Mouse (Mus musculus): ENCODE measurements around the gene 1700037H04Rik.
A peak's percentile ranks its signal among the peaks of the same experiment; 100 is the strongest.
"Not testable (repeated sequence)": the region's sequence is repeated elsewhere in the genome, so short reads cannot be mapped to it uniquely, and the experiment has no call there.

The 1700037H04Rik gene

DNA sequence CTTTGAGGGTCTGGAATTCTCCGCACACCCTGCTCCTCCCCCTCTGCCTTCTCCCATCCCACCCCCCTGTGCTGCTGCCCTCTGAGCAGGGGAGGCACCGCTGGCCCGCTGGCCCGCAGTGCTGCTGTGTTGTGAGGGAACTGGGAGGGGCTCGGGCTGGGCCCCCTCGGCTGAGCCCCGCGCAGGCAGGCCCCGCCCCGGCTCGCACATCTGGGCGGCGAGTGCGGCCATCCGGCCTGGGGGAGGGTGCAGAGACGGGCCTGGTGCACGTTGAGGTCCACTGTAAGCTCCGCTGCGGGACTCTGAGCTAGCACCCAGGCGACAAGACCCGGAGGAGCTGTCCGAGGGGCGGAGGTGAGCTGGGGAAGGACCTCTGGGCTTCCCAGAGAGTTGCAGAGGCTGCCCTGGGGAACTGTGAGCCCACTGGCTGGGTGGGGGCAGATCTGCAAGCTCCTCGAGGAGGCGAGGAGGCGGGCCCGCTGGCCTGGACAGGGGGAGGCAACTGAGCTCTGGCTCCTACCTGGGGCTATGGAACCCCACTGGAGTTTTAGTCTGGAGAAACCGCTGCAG, 32.6 kb downstream of the 1700037H04Rik start, which contains the start of gene Hspa12b:
Hspa12b (plus strand) TSS at position 120 of the 570 bp plus-strand sequence.
- DNase-seq (ENCODE audit: low read depth): no peak

DNA sequence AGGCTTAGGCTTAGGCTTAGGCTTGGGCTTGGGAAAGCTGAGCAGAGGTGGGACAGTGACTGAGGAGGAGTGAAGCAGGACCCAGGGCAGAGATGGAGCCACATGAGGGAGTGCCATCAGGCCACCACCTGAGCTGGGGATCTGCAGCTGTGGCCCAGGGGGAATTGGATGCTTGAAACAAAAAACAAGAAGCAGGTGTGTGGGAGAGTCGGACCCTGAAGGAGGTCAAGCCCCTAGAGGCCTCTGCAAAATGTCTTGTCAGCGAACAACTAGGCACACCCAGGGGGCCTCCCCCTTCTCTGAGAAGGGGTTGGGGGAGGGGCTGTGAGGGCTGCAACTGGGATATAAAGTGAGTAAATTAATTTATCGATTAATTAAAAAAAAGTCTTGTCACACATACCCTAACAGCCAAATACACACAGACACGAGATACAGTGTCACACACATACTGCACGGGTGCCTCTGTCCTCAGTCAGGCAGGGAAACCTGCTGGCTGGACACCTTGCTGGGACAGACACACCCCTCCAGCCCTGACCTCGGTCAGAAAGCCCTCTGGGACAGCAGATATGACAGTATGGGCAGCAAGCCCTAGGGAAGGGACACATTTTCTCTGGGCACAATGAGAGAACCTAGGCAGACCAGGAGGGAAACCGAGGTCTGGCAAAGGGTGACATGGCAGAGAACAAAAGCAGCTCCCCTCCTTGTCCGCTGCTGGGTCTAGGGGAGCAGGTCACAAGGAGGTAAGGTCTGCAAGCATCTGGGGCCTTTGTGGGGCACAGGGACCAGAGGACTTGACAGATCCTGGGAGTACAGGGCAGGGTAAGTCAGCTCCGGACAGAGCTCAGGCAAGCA, 33.7 kb downstream of the 1700037H04Rik start:
- no peak for DNase-seq (ENCODE audit: low read depth)

DNA sequence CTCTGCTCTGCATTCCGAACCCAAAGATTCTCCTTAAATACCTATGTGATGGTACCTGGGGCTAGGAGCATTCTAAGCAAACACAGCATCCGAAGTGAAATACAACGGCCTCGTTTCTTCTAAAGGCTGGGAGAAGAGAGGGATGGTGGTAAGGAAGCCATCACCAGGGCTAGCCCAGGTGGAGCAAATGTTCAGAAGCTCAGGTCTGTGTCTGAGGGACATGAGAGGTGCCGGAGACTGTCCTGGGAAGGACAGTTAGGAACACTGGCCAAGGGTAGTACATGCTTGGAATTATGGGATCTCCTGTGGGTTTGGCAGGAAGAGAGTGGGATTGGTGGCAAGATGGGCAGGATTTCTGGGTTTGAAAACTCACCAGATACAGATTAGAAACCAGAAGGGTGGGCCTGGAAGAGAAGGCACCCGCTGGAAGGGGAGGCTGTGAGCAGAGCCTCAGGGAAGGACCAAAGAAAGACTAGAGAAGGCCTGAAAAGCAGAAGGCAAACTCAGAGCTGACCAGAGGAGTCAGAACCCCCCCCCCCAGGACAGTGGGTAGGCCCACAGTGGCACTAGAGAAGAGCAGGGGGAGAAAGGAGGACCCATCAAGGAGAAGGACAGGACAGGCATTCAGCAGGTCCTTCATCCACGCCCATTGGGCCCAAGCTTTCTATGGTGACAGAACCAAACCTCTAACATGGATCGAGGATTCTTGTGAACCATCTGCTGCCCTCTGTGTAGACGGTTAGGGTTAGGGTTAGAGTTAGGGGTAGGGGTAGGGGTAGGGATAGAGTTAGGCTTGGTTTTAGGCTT, 34.5 kb downstream of the 1700037H04Rik start:
- no peak for DNase-seq (ENCODE audit: low read depth)

- peak; percentile 54 for DNase-seq (ENCODE audit: low read depth)
These were observed 35.7 kb downstream of the 1700037H04Rik start for GRCm38 (mm10) chr2:131124166-131124565.

GRCm38 (mm10) chr2:131118968-131119574, 40.8 kb downstream of the 1700037H04Rik start:
- DNase-seq (ENCODE audit: low read depth): no peak

- peak; percentile 33 for DNase-seq (ENCODE audit: low read depth)
These were observed 53.9 kb downstream of the 1700037H04Rik start for GRCm38 (mm10) chr2:131105989-131106388.

DNA sequence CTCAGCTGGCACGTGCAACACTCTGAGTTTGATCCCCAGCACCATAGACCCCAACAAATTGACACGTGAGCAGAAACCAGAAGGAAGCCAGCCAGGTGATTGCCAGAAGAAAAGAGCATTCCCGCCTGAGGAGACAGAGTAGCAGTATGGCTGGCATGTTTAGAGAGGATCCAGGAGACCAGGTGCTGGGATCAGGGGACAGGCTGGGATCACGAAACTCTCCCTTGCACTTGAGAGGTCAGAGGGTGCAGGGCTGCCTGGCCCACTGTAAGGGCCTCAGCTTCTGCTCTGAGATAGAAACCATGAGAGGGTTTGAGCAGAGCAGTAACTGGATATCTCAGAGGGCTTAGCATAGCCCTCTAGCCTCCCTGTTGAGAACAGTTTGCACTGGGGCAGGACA, 54.8 kb downstream of the 1700037H04Rik start:
- DNase-seq (ENCODE audit: low read depth): not testable (repeated sequence)

GRCm38 (mm10) chr2:131104021-131104420, 55.9 kb downstream of the 1700037H04Rik start:
- DNase-seq (ENCODE audit: low read depth): no peak

DNA sequence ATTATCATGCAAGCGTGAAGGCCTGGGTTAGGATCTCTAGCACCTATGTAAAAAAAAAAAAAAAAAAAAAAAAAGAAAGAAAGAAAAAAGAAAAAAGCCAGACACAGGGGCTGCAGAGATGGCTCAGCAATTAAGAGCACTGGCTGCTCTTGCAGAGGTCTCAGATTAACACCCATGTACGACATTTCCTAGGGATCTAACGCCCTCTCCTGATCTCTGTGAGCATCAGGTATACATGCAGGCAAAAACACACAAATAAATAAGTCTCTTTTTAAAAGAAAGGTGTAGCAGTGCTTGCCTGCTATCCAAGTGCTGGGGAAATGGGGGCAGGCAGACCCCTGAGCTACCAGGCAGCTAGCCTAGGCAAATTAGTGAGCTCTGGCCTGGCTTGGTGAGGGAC, 58.4 kb downstream of the 1700037H04Rik start:
- peak; percentile 48 for DNase-seq (ENCODE audit: low read depth)

DNA sequence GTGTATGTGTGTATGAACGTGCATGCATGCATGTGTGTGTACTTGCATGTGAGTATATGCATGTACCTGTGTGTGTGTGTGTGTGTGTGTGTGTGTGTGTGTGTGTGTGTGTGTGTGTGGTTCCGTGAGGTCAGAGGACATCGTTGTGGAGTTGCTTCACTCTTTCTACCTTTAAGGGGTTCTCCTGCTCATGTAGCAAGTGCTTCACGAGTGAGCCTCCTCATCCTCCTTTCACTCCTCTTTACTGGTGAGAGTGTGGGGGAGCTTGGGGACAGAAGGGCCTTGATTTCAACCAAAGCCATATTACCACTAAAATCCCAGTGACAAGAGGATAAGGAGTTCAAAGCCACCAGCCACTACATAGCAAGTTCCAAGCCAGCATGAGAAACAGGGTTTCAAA, 62.8 kb downstream of the 1700037H04Rik start:
- DNase-seq (ENCODE audit: low read depth): no peak
